Mouse (Mus musculus): Measurements from ENCODE around the gene Osbpl8. TPM values are rescaled to one million over a fixed set of nuclear protein-coding genes. Genes with fewer than 3 reads are reported as not detected.

Gene Osbpl8
- polyA plus RNA-seq, 1 experiment: 5.7 TPM

GRCm38 (mm10) chr10:111201120-111201519 lies 36.6 kb downstream of the Osbpl8 start:
- Histone ChIP-seq H3K27ac (ENCODE audit: insufficient read depth, low read length) (no peak overlapping the region), H3K4me1 (ENCODE audit: control insufficient read depth, insufficient read depth, insufficient read length) (no peaks in the 10 kb centered on the region), H3K27me3 (ENCODE audit: control insufficient read depth, insufficient read depth, low read length) (no peaks in the 10 kb centered on the region), H3K36me3 (ENCODE audit: control insufficient read depth, insufficient read depth, low read length) (peaks cover 3% of the 10 kb centered on the region; the same call in 1 of the 2 replicates), H3K4me3 (ENCODE audit: extremely low read depth, insufficient read depth, insufficient read length) (no peak overlapping the region)
- TF ChIP-seq POLR2A (IDR thresholded peaks at IDR 0.05; ENCODE audit: low read depth, low read length) (no peak), CTCF (IDR thresholded peaks at IDR 0.05; ENCODE audit: extremely low read depth, insufficient read depth, insufficient read length, insufficient replicate concordance) (no peak)
- 97% methylated on average over 7 of the region's 7 CpGs for WGBS
- no peak for DNase-seq (ENCODE audit: low read depth in 1 of 2, low spot score in 2 of 2)

GRCm38 (mm10) chr10:111201666-111202065 lies 37.1 kb downstream of the Osbpl8 start:
- Histone ChIP-seq H3K4me1 (ENCODE audit: control insufficient read depth, insufficient read depth, insufficient read length) (no peaks in the 10 kb centered on the region), H3K36me3 (ENCODE audit: control insufficient read depth, insufficient read depth, low read length) (peaks cover 3% of the 10 kb centered on the region; the same call in 1 of the 2 replicates), H3K4me3 (ENCODE audit: extremely low read depth, insufficient read depth, insufficient read length) (no peak overlapping the region), H3K27ac (ENCODE audit: insufficient read depth, low read length) (no peak overlapping the region), H3K27me3 (ENCODE audit: control insufficient read depth, insufficient read depth, low read length) (no peaks in the 10 kb centered on the region)
- no peak for DNase-seq (ENCODE audit: low read depth in 1 of 2, low spot score in 2 of 2)
- 89% methylated on average over 4 of the region's 4 CpGs for WGBS
- TF ChIP-seq CTCF (IDR thresholded peaks at IDR 0.05; ENCODE audit: extremely low read depth, insufficient read depth, insufficient read length, insufficient replicate concordance): no peak
- TF ChIP-seq POLR2A (IDR thresholded peaks at IDR 0.05; ENCODE audit: low read depth, low read length): no peak

GRCm38 (mm10) chr10:111204089-111204488 lies 39.5 kb downstream of the Osbpl8 start:
- 94% methylated on average over 5 of the region's 5 CpGs for WGBS
- H3K36me3 ChIP-seq (ENCODE audit: control insufficient read depth, insufficient read depth, low read length): peaks cover 3% of the 10 kb centered on the region; the same call in 1 of the 2 replicates
- no peaks in the 10 kb centered on the region for H3K27me3 ChIP-seq (ENCODE audit: control insufficient read depth, insufficient read depth, low read length)
- H3K27ac ChIP-seq (ENCODE audit: insufficient read depth, low read length): no peak overlapping the region
- no peak for TF ChIP-seq POLR2A (IDR thresholded peaks at IDR 0.05; ENCODE audit: low read depth, low read length)
- TF ChIP-seq CTCF (IDR thresholded peaks at IDR 0.05; ENCODE audit: extremely low read depth, insufficient read depth, insufficient read length, insufficient replicate concordance): no peak
- no peaks in the 10 kb centered on the region for H3K4me1 ChIP-seq (ENCODE audit: control insufficient read depth, insufficient read depth, insufficient read length)
- DNase-seq (ENCODE audit: low read depth in 1 of 2, low spot score in 2 of 2): no peak
- no peak overlapping the region for H3K4me3 ChIP-seq (ENCODE audit: extremely low read depth, insufficient read depth, insufficient read length)

GRCm38 (mm10) chr10:111205421-111205820 lies 40.9 kb downstream of the Osbpl8 start:
- no peak for TF ChIP-seq CTCF (IDR thresholded peaks at IDR 0.05; ENCODE audit: extremely low read depth, insufficient read depth, insufficient read length, insufficient replicate concordance)
- no peak for TF ChIP-seq POLR2A (IDR thresholded peaks at IDR 0.05; ENCODE audit: low read depth, low read length)
- Histone ChIP-seq H3K27me3 (ENCODE audit: control insufficient read depth, insufficient read depth, low read length) (no peaks in the 10 kb centered on the region), H3K36me3 (ENCODE audit: control insufficient read depth, insufficient read depth, low read length) (peaks cover 3% of the 10 kb centered on the region; the same call in 1 of the 2 replicates), H3K4me3 (ENCODE audit: extremely low read depth, insufficient read depth, insufficient read length) (no peak overlapping the region), H3K4me1 (ENCODE audit: control insufficient read depth, insufficient read depth, insufficient read length) (peaks cover 2% of the 10 kb centered on the region; the same call in 1 of the 2 replicates), H3K27ac (ENCODE audit: insufficient read depth, low read length) (no peak overlapping the region)
- WGBS: 99% methylated on average over 2 of the region's 2 CpGs
- DNase-seq (ENCODE audit: low read depth in 1 of 2, low spot score in 2 of 2): no peak

- no peak for DNase-seq (ENCODE audit: low read depth in 1 of 2, low spot score in 2 of 2)
- Histone ChIP-seq H3K27ac (ENCODE audit: insufficient read depth, low read length) (no peak overlapping the region), H3K4me3 (ENCODE audit: extremely low read depth, insufficient read depth, insufficient read length) (no peak overlapping the region), H3K36me3 (ENCODE audit: control insufficient read depth, insufficient read depth, low read length) (peaks cover 3% of the 10 kb centered on the region; the same call in 1 of the 2 replicates), H3K27me3 (ENCODE audit: control insufficient read depth, insufficient read depth, low read length) (no peaks in the 10 kb centered on the region), H3K4me1 (ENCODE audit: control insufficient read depth, insufficient read depth, insufficient read length) (peaks cover 6% of the 10 kb centered on the region)
- WGBS: 97% methylated on average over 9 of the region's 9 CpGs
- TF ChIP-seq CTCF (IDR thresholded peaks at IDR 0.05; ENCODE audit: extremely low read depth, insufficient read depth, insufficient read length, insufficient replicate concordance) (no peak), POLR2A (IDR thresholded peaks at IDR 0.05; ENCODE audit: low read depth, low read length) (no peak)
Observed at GRCm38 (mm10) chr10:111207386-111207785, 42.8 kb downstream of the Osbpl8 start.

GRCm38 (mm10) chr10:111214084-111214483 lies 49.5 kb downstream of the Osbpl8 start:
- H3K36me3 ChIP-seq (ENCODE audit: control insufficient read depth, insufficient read depth, low read length): no peaks in the 10 kb centered on the region
- DNase-seq (ENCODE audit: low read depth in 1 of 2, low spot score in 2 of 2): no peak
- WGBS: 81% methylated on average over 3 of the region's 3 CpGs
- H3K4me3 ChIP-seq (ENCODE audit: extremely low read depth, insufficient read depth, insufficient read length): no peak overlapping the region
- H3K4me1 ChIP-seq (ENCODE audit: control insufficient read depth, insufficient read depth, insufficient read length): peaks cover 7% of the 10 kb centered on the region
- no peaks in the 10 kb centered on the region for H3K27me3 ChIP-seq (ENCODE audit: control insufficient read depth, insufficient read depth, low read length)
- H3K27ac ChIP-seq (ENCODE audit: insufficient read depth, low read length): no peak overlapping the region
- TF ChIP-seq POLR2A (IDR thresholded peaks at IDR 0.05; ENCODE audit: low read depth, low read length) (no peak), CTCF (IDR thresholded peaks at IDR 0.05; ENCODE audit: extremely low read depth, insufficient read depth, insufficient read length, insufficient replicate concordance) (no peak)

GRCm38 (mm10) chr10:111214696-111215095 lies 50.1 kb downstream of the Osbpl8 start:
- H3K27me3 ChIP-seq (ENCODE audit: control insufficient read depth, insufficient read depth, low read length): no peaks in the 10 kb centered on the region
- H3K36me3 ChIP-seq (ENCODE audit: control insufficient read depth, insufficient read depth, low read length): no peaks in the 10 kb centered on the region
- DNase-seq (ENCODE audit: low read depth in 1 of 2, low spot score in 2 of 2): peak in 1 of 2 experiments; percentile 39
- H3K4me1 ChIP-seq (ENCODE audit: control insufficient read depth, insufficient read depth, insufficient read length): peaks cover 7% of the 10 kb centered on the region
- no peak overlapping the region for H3K27ac ChIP-seq (ENCODE audit: insufficient read depth, low read length)
- H3K4me3 ChIP-seq (ENCODE audit: extremely low read depth, insufficient read depth, insufficient read length): no peak overlapping the region
- 62% methylated on average over 2 of the region's 2 CpGs for WGBS
- no peak for TF ChIP-seq POLR2A (IDR thresholded peaks at IDR 0.05; ENCODE audit: low read depth, low read length)
- TF ChIP-seq CTCF (IDR thresholded peaks at IDR 0.05; ENCODE audit: extremely low read depth, insufficient read depth, insufficient read length, insufficient replicate concordance): no peak
